Mouse (Mus musculus) adrenal gland, postnatal 10 days (tissue): ENCODE measurements at regions not wholly inside any gene's neighbourhood (a gene's known extent, or its start where the extent isn't known, plus 50 kb on each side); places are given as distances from the start of the nearest gene placed in this dataset.
A peak's percentile ranks its signal among the peaks of the same experiment; 100 is the strongest.

ENCODE experiments used
- DNase-seq: peaks from one replicate; pipeline ENCODE4 v3.0.0; 2021; ENCODE audit warnings: mixed read lengths

GRCm38 (mm10) chr8:11145251-11145650 lies 137.0 kb upstream of the Irs2 start:
- no peak for DNase-seq

DNA sequence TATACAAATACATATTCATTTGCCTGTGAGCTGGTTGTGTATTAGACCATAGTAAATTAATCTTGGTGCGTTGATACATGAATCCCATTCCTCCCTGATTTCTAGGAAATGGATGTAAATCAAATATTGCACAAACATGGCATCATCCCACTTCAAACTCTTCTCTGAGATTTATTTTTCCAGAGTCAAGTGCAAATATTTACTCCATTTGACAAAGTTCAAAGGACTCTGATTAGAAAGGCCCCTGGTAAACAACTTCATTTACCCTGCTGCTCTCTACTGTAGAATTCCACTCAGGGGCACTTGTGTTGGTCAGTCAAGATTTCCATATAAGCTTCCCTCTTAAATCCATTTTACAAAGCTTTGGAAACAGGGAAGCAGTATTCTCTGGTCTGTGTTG lies 132.3 kb upstream of the Irs2 start:
- DNase-seq, result no peak

GRCm38 (mm10) chr8:11139294-11139693 lies 131.0 kb upstream of the Irs2 start:
- no peak for DNase-seq

- DNase-seq, result no peak
These were observed 130.2 kb upstream of the Irs2 start for GRCm38 (mm10) chr8:11138302-11139020.

- DNase-seq, result no peak
These were observed 128.3 kb upstream of the Irs2 start for GRCm38 (mm10) chr8:11136566-11136965.

GRCm38 (mm10) chr8:11135135-11135534 lies 126.9 kb upstream of the Irs2 start:
- no peak for DNase-seq

GRCm38 (mm10) chr8:11134562-11134961 lies 126.3 kb upstream of the Irs2 start:
- DNase-seq, result no peak

DNA sequence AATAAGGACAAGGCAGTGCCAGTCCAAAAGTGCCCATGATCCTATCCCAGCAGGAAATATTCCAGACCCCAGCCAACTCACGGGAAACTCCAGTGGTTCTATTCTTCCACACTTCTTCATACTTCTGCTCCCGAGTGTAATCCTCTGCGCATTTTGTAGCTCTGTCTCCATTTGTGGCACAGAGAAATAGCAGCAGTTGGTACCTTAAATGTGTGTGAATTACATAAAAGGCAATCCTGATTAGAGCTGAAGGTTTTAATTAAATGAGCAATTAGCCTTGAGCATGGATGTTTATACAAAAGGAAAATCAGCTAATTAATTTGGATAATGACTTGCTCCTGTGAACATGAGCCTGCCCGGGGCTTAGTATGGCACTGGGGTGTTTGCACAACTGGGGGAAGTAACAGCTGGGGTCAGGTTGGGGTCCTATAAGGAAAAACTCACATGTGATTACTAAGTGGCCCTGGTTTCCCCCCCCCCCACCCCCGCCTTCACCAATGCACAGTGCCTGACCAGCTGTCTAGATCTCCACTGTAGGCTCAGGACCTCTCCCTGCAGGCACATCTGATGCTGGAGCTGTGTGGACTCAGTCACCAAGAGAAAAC lies 110.9 kb upstream of the Irs2 start:
- DNase-seq, result no peak

DNA sequence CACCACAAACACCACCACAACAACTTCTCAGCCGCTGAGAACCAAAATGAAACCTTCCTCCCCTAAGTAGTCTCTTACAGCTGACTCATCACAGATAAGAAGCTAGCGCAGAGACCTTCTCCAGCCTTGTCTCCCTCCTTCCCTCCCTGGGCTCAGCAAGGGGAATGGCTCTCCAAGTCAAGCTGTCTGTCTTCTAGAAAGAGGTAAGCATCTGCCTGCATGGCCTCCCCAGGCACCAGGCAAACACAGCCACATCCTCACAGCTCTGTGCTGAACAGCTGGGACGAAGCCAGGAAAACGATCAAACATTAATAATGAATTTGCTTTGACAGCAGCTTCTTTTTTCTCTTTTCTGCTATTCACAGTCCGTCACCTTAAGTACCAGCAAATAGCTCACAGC lies 108.3 kb upstream of the Irs2 start:
- no peak for DNase-seq

- no peak for DNase-seq
These were observed 107.0 kb upstream of the Irs2 start for GRCm38 (mm10) chr8:11115210-11115609.

GRCm38 (mm10) chr8:11114531-11114930 lies 106.3 kb upstream of the Irs2 start:
- no peak for DNase-seq

- DNase-seq, result no peak
These were observed 104.8 kb upstream of the Irs2 start for GRCm38 (mm10) chr8:11112908-11113532.

DNA sequence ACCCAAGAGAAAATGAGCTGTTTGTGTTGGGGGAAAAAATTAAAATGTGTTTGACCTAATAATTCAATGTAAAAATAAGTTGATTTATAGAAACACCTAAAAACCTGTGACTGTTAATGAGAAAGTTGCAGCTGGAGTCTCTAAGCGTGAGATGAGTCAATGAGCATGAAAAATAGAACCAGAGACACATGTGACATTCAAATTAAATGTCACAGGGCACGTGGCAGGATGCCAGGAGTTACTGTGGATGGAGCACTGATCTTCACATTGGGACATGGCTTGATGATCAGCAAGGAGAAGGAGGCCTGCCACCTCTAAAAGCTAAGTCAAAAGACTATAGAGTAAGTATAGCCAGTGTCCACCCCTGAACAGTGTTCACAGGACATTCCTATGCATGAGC lies 103.7 kb upstream of the Irs2 start:
- peak; percentile 21 for DNase-seq

DNA sequence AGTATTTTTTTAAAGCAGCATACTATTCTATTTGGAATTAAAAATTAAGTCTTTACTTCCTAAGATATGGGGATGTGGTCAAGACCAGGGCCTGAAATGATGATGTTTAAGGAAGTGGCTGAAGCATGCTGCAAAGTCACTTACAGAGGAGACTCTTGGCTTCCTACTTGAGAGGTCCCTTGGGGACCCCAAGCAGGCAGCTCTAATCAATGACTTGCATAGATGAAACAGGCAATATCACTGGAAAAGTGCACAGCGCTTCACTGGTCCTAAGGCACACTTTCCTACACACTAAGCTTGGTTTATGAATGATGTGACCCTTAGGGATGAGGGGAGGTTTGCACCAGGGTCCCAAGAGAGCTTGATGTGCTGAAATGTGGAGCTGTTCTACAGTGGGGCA lies 99.2 kb upstream of the Irs2 start:
- no peak for DNase-seq

- DNase-seq, result no peak
These were observed 98.8 kb upstream of the Irs2 start for GRCm38 (mm10) chr8:11107021-11107420.

DNA sequence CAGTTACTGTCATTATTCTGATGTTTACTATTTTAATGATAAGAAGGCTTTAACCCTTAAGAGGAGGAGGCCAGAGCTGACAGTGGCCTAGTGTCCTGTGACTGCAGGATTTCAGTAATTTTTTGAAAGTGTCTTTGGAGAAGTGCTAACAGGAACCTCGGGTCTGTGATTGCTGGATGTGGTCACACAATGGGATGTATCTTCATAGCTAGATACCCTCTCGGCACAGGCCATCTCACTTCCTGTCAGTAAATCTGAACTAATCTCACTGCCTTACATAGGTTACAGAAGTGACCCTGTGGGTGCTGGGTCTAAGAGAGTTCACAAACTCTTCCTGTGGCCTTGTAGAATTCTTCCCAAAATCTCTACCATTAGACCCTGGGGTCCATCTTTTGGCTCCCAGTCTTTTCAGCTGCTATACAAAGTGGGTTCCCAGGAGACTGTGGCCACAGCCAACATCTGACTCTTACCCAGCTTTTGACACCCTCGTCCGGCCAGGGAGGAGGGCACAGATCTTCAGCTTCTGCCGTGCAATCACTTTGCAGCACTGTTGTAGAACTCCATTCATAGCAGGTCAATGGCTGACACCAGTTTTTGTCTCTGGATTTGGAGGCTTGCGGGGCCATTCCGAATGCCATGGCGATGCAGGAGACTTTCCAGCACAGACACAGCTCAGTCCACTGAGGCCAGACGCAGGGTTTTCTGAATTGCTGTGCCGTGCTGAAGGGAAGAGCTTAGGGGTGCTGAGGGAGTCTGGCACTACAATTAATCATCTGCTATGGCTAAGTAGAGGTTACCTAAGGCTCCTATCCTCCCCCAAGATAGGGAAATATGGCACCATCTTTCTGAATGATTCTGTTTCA lies 95.7 kb upstream of the Irs2 start:
- DNase-seq, result no peak

DNA sequence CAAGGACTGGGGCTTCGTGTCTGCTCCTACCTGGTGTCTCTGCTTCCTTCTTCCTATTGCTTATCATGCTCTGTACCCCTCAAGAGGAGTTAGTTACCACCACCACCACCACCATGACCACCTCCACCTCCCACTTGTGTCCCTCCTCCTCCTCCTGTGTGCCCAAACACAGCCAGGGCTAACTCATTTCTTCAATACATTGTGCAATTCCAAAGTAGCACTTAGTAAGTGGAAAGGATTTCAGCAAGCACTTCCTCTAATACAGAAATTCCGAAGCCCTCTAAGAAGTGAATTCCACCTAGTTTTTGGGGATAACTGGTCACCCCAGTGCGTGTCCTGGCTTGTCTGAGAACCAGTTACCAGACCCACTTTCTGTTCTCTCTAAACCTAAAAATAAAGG lies 92.1 kb upstream of the Irs2 start:
- no peak for DNase-seq

- DNase-seq, result no peak
These were observed 91.3 kb upstream of the Irs2 start for GRCm38 (mm10) chr8:11099591-11099855.

GRCm38 (mm10) chr8:11098790-11099590 lies 90.7 kb upstream of the Irs2 start:
- no peak for DNase-seq

DNA sequence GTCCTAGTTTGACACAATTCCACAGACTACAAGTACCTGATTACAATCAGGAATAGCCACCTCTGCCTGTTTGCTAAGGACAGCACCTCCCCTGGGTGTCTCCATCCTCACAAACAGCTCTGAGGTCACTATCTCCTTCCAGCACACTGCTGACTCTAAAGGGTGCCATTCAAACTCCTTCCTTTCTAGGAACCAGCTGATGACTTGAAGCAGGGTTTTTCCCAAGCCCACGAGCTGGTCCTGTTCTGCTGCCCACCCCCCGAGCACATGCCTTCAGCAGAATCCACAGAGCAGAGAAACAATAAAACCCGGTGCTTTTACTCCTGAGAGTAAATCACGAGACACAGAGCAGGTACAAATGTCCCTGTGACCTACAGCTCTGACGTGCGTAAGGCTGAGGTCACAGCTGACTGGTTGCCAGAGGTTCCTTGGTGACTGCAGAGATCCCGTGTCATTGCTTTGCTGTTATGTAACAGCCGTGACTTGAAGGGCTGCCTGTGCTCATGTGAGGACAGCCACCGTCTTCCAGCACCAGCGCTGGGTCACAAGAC lies 90.0 kb upstream of the Irs2 start:
- peak; percentile 87 for DNase-seq

- DNase-seq, result no peak
These were observed 89.6 kb upstream of the Irs2 start for GRCm38 (mm10) chr8:11097813-11098212.

GRCm38 (mm10) chr8:11094516-11094915 lies 86.3 kb upstream of the Irs2 start:
- DNase-seq, result no peak
